Mouse (Mus musculus): ENCODE data around the gene Gipc2. TPM values are rescaled to one million over a fixed set of nuclear protein-coding genes. Genes with fewer than 3 reads are reported as not detected.

Gipc2 gene
- polyA plus RNA-seq, 1 experiment = 19.9 TPM

- Histone ChIP-seq H3K9me3 (replicated peaks; ENCODE audit: control insufficient read depth, insufficient read depth, low read length, poor library complexity, severe bottlenecking) (no peaks in the 10 kb centered on the region), H3K27me3 (ENCODE audit: control insufficient read depth, insufficient read depth, low read length, poor library complexity, severe bottlenecking) (no peaks in the 10 kb centered on the region), H3K36me3 (ENCODE audit: control insufficient read depth, insufficient read depth, low read length, poor library complexity, severe bottlenecking) (no peaks in the 10 kb centered on the region), H3K4me1 (ENCODE audit: control insufficient read depth, insufficient read depth, low read length) (peaks cover 7% of the 10 kb centered on the region), H3K4me3 (ENCODE audit: low read depth, low read length) (no peak overlapping the region), H3K27ac (ENCODE audit: insufficient read depth, low read length) (no peak overlapping the region), H3K9ac (ENCODE audit: low read depth, poor library complexity, severe bottlenecking) (no peak overlapping the region)
- TF ChIP-seq EP300 (IDR thresholded peaks at IDR 0.05; ENCODE audit: insufficient read depth, low read depth, low read length) (no peak), CTCF (IDR thresholded peaks at IDR 0.05; ENCODE audit: low read depth, low read length) (no peak), POLR2A (IDR thresholded peaks at IDR 0.05; ENCODE audit: insufficient read depth, low read length) (no peak)
Measured at GRCm38 (mm10) chr3:152155296-152155948, 10.6 kb downstream of the Gipc2 start.

- Histone ChIP-seq H3K4me1 (ENCODE audit: control insufficient read depth, insufficient read depth, low read length) (peaks cover 7% of the 10 kb centered on the region), H3K36me3 (ENCODE audit: control insufficient read depth, insufficient read depth, low read length, poor library complexity, severe bottlenecking) (no peaks in the 10 kb centered on the region), H3K4me3 (ENCODE audit: low read depth, low read length) (no peak overlapping the region), H3K9ac (ENCODE audit: low read depth, poor library complexity, severe bottlenecking) (no peak overlapping the region), H3K9me3 (replicated peaks; ENCODE audit: control insufficient read depth, insufficient read depth, low read length, poor library complexity, severe bottlenecking) (no peaks in the 10 kb centered on the region), H3K27me3 (ENCODE audit: control insufficient read depth, insufficient read depth, low read length, poor library complexity, severe bottlenecking) (no peaks in the 10 kb centered on the region), H3K27ac (ENCODE audit: insufficient read depth, low read length) (no peak overlapping the region)
- TF ChIP-seq CTCF (IDR thresholded peaks at IDR 0.05; ENCODE audit: low read depth, low read length) (no peak), EP300 (IDR thresholded peaks at IDR 0.05; ENCODE audit: insufficient read depth, low read depth, low read length) (no peak), POLR2A (IDR thresholded peaks at IDR 0.05; ENCODE audit: insufficient read depth, low read length) (no peak)
Measured at GRCm38 (mm10) chr3:152154095-152154494, 11.9 kb downstream of the Gipc2 start.

GRCm38 (mm10) chr3:152153152-152153551, 12.9 kb downstream of the Gipc2 start:
- TF ChIP-seq POLR2A (IDR thresholded peaks at IDR 0.05; ENCODE audit: insufficient read depth, low read length) = no peak
- no peak for TF ChIP-seq EP300 (IDR thresholded peaks at IDR 0.05; ENCODE audit: insufficient read depth, low read depth, low read length)
- no peak for TF ChIP-seq CTCF (IDR thresholded peaks at IDR 0.05; ENCODE audit: low read depth, low read length)

GRCm38 (mm10) chr3:152152483-152152804, 13.6 kb downstream of the Gipc2 start:
- Histone ChIP-seq H3K4me1 (ENCODE audit: control insufficient read depth, insufficient read depth, low read length) (peaks cover 7% of the 10 kb centered on the region), H3K4me3 (ENCODE audit: low read depth, low read length) (no peak overlapping the region), H3K27ac (ENCODE audit: insufficient read depth, low read length) (no peak overlapping the region), H3K27me3 (ENCODE audit: control insufficient read depth, insufficient read depth, low read length, poor library complexity, severe bottlenecking) (no peaks in the 10 kb centered on the region), H3K9me3 (replicated peaks; ENCODE audit: control insufficient read depth, insufficient read depth, low read length, poor library complexity, severe bottlenecking) (no peaks in the 10 kb centered on the region), H3K9ac (ENCODE audit: low read depth, poor library complexity, severe bottlenecking) (no peak overlapping the region), H3K36me3 (ENCODE audit: control insufficient read depth, insufficient read depth, low read length, poor library complexity, severe bottlenecking) (no peaks in the 10 kb centered on the region)
- TF ChIP-seq EP300 (IDR thresholded peaks at IDR 0.05; ENCODE audit: insufficient read depth, low read depth, low read length) (no peak), CTCF (IDR thresholded peaks at IDR 0.05; ENCODE audit: low read depth, low read length) (no peak), POLR2A (IDR thresholded peaks at IDR 0.05; ENCODE audit: insufficient read depth, low read length) (no peak)

More at GRCm38 (mm10) chr3:152153152-152153551, 12.9 kb downstream of the Gipc2 start:
- Histone ChIP-seq H3K36me3 (ENCODE audit: control insufficient read depth, insufficient read depth, low read length, poor library complexity, severe bottlenecking) (no peaks in the 10 kb centered on the region), H3K27me3 (ENCODE audit: control insufficient read depth, insufficient read depth, low read length, poor library complexity, severe bottlenecking) (no peaks in the 10 kb centered on the region), H3K4me1 (ENCODE audit: control insufficient read depth, insufficient read depth, low read length) (peaks cover 7% of the 10 kb centered on the region), H3K9me3 (replicated peaks; ENCODE audit: control insufficient read depth, insufficient read depth, low read length, poor library complexity, severe bottlenecking) (no peaks in the 10 kb centered on the region), H3K27ac (ENCODE audit: insufficient read depth, low read length) (no peak overlapping the region), H3K4me3 (ENCODE audit: low read depth, low read length) (no peak overlapping the region), H3K9ac (ENCODE audit: low read depth, poor library complexity, severe bottlenecking) (no peak overlapping the region)

- Histone ChIP-seq H3K27me3 (ENCODE audit: control insufficient read depth, insufficient read depth, low read length, poor library complexity, severe bottlenecking) (no peaks in the 10 kb centered on the region), H3K27ac (ENCODE audit: insufficient read depth, low read length) (no peak overlapping the region), H3K9me3 (replicated peaks; ENCODE audit: control insufficient read depth, insufficient read depth, low read length, poor library complexity, severe bottlenecking) (no peaks in the 10 kb centered on the region), H3K9ac (ENCODE audit: low read depth, poor library complexity, severe bottlenecking) (no peak overlapping the region), H3K4me3 (ENCODE audit: low read depth, low read length) (peak overlapping the region; percentile 0; the same call in 1 of the 2 replicates), H3K4me1 (ENCODE audit: control insufficient read depth, insufficient read depth, low read length) (peaks cover 5% of the 10 kb centered on the region), H3K36me3 (ENCODE audit: control insufficient read depth, insufficient read depth, low read length, poor library complexity, severe bottlenecking) (no peaks in the 10 kb centered on the region)
- no peak for TF ChIP-seq EP300 (IDR thresholded peaks at IDR 0.05; ENCODE audit: insufficient read depth, low read depth, low read length)
- TF ChIP-seq CTCF (IDR thresholded peaks at IDR 0.05; ENCODE audit: low read depth, low read length) = no peak
- TF ChIP-seq POLR2A (IDR thresholded peaks at IDR 0.05; ENCODE audit: insufficient read depth, low read length) = no peak
Measured at GRCm38 (mm10) chr3:152151725-152152482, 14.1 kb downstream of the Gipc2 start.

- Histone ChIP-seq H3K4me1 (ENCODE audit: control insufficient read depth, insufficient read depth, low read length) (peaks cover 3% of the 10 kb centered on the region), H3K36me3 (ENCODE audit: control insufficient read depth, insufficient read depth, low read length, poor library complexity, severe bottlenecking) (no peaks in the 10 kb centered on the region), H3K27me3 (ENCODE audit: control insufficient read depth, insufficient read depth, low read length, poor library complexity, severe bottlenecking) (no peaks in the 10 kb centered on the region), H3K9me3 (replicated peaks; ENCODE audit: control insufficient read depth, insufficient read depth, low read length, poor library complexity, severe bottlenecking) (no peaks in the 10 kb centered on the region), H3K4me3 (ENCODE audit: low read depth, low read length) (no peak overlapping the region), H3K27ac (ENCODE audit: insufficient read depth, low read length) (no peak overlapping the region), H3K9ac (ENCODE audit: low read depth, poor library complexity, severe bottlenecking) (no peak overlapping the region)
- no peak for TF ChIP-seq POLR2A (IDR thresholded peaks at IDR 0.05; ENCODE audit: insufficient read depth, low read length)
- TF ChIP-seq CTCF (IDR thresholded peaks at IDR 0.05; ENCODE audit: low read depth, low read length) = no peak
- no peak for TF ChIP-seq EP300 (IDR thresholded peaks at IDR 0.05; ENCODE audit: insufficient read depth, low read depth, low read length)
Measured at GRCm38 (mm10) chr3:152149863-152150262, 16.2 kb downstream of the Gipc2 start.
